Mouse (Mus musculus) forebrain, postnatal 0 days (tissue): ENCODE measurements around the gene Dlg1. TPM values are rescaled to one million over a fixed set of nuclear protein-coding genes. Genes with fewer than 3 reads are reported as not detected.

Experiments used
- ATAC-seq: fragments of 200-750 bp; cut with Nextera tagmentation; 2 replicates; pipeline ENCODE4 v1.8.0; 2017; ENCODE audit warnings: mild to moderate bottlenecking, moderate library complexity
- DNase-seq: peaks from one replicate; pipeline ENCODE4 v3.0.0-alpha.2; 2015
- H3K27ac ChIP-seq: fragments of 300-500 bp; sonication (generic); 2 replicates; pipeline ENCODE4 v1.5.1; 2014; ENCODE audit warnings: low read depth, mild to moderate bottlenecking, antibody characterized with exemption, low read length, moderate library complexity, mixed read lengths
- H3K27me3 ChIP-seq: fragments of 300-500 bp; sonication (generic); 2 replicates; pipeline ENCODE4 v1.6.1; 2014; ENCODE audit warnings: mild to moderate bottlenecking, low read length, mixed read lengths; ENCODE audit not compliant: insufficient read depth
- H3K36me3 ChIP-seq: fragments of 300-500 bp; sonication (generic); 2 replicates; pipeline ENCODE4 v1.6.1; 2014; ENCODE audit warnings: mild to moderate bottlenecking, moderate library complexity; ENCODE audit not compliant: insufficient read depth
- H3K4me1 ChIP-seq: fragments of 300-500 bp; sonication (generic); 2 replicates; pipeline ENCODE4 v1.6.1; 2014; ENCODE audit warnings: antibody characterized with exemption; ENCODE audit not compliant: insufficient read depth
- H3K4me2 ChIP-seq: fragments of 300-500 bp; sonication (generic); 2 replicates; pipeline ENCODE4 v1.6.1; 2014; ENCODE audit warnings: low read depth, mild to moderate bottlenecking, moderate library complexity
- H3K4me3 ChIP-seq: fragments of 300-500 bp; sonication (generic); 2 replicates; pipeline ENCODE4 v1.5.1; 2014; ENCODE audit warnings: low read depth, low read length, mixed read lengths
- H3K9ac ChIP-seq: fragments of 300-500 bp; sonication (generic); 2 replicates; pipeline ENCODE4 v1.6.1; 2014; ENCODE audit warnings: mild to moderate bottlenecking
- H3K9me3 ChIP-seq: fragments of 300-500 bp; sonication (generic); 2 replicates; pipeline ENCODE4 v1.6.1; 2016; ENCODE audit warnings: low read length
- CTCF ChIP-seq: sonication (generic); IDR thresholded peaks from 2 replicates; pipeline ENCODE4 v1.5.1; 2016; ENCODE audit warnings: antibody characterized with exemption, control low read depth, low read depth
- WGBS: fragments of 180-500 bp; shearing (Covaris S2); extraction: QIAGEN DNeasy Blood & Tissue Kit; methylation state at CpG from one replicate; pipeline ENCODE4 v1.1.7; 2014; 5-methylcytosine and 5-hydroxymethylcytosine counted together
- polyA plus RNA-seq: library from polyadenylated mRNA; unstranded; fragments of >200 nt; fragmentation: Nextera tagmentation; extraction: Ambion mirVana; gene quantifications from 2 replicates; pipeline ENCODE4 v1.2.1, GENCODE M21; 2015
- total RNA-seq: library from RNA; depleted of rRNA; stranded (reverse); fragments of >200 nt; gene quantifications from 2 replicates; pipeline ENCODE4 v1.2.3, GENCODE M21; 2014

Dlg1 gene
- total and polyA plus RNA-seq, 2 experiments from 2014 or later: 11.3 to 37.7 TPM

DNA sequence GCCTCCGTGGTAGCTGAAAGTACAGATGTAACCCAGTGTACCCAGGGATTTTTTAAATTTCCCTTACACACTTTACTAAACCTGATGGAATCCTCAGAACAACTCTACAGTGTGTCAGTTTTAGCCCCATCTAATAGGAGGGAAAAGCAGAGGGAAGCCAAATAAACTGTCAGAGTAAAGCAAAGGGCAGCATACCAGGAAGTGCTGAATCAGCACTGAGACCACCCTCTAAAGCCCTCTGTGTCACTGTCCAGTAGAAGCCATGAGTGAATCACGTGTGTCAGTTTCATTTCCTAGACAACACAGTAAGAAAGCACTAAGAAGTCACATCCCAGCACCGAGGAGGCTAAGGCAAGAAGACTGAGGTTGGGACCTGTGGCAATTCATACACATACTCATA is 174.1 kb downstream of the Dlg1 start:
- no peak overlapping the region for H3K27ac ChIP-seq
- no peak overlapping the region for H3K4me3 ChIP-seq
- ATAC-seq (no peak), DNase-seq (no peak)
- no peaks in the 10 kb centered on the region for H3K27me3 ChIP-seq
- no peaks in the 10 kb centered on the region for H3K9me3 ChIP-seq
- no peak overlapping the region for H3K9ac ChIP-seq
- no peak for TF ChIP-seq CTCF
- H3K4me2 ChIP-seq: no peak overlapping the region
- WGBS: 94% methylated on average over 3 of the region's 3 CpGs
- H3K36me3 ChIP-seq: peaks cover 8% of the 10 kb centered on the region; the same call in 1 of the 2 replicates
- no peaks in the 10 kb centered on the region for H3K4me1 ChIP-seq

DNA sequence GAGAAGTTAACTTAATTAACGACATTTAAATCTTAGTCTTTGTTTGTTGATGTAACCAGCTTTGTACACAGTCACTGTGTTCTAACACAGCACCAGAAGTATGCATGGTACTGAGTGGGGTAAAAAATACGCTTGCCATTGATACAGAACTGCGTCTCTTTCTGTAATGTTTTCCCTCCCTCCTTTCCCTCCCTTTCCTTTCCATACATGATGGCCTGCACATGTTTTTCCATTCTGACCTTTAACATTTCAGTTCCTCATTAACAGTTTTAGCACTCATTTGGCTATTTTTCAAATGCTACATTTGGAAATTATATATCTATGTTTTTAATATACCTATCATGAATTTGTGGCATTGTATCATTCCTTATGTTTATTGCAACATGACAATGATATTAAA is 181.0 kb downstream of the Dlg1 start:
- 82% methylated on average over 3 of the region's 3 CpGs for WGBS
- H3K36me3 ChIP-seq: 0 out of 2 replicates have a peak, but pooled peaks cover 4% of the 10 kb centered on the region
- H3K27ac ChIP-seq: no peak overlapping the region
- no peak overlapping the region for H3K4me2 ChIP-seq
- no peak overlapping the region for H3K9ac ChIP-seq
- no peaks in the 10 kb centered on the region for H3K4me1 ChIP-seq
- no peaks in the 10 kb centered on the region for H3K27me3 ChIP-seq
- ATAC-seq (no peak), DNase-seq (no peak)
- H3K9me3 ChIP-seq: no peaks in the 10 kb centered on the region
- no peak for TF ChIP-seq CTCF
- no peak overlapping the region for H3K4me3 ChIP-seq

DNA sequence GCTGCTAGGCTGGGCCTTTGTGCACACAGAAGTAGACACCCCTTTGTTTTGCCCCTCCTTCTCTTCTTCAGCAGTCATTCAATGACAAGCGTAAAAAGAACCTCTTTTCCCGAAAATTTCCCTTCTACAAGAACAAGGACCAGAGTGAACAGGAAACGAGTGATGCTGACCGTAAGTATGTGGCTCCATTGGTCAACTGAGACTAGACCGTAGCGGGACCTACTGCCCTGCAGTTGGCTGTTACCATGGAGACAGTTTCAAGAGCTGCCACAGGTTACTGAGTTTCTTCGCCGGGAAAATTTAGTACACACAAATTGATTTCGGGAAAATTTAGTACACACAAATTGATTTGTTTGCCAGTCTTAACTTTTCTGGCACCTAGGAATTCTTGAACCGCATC is 183.5 kb downstream of the Dlg1 start:
- no peak for TF ChIP-seq CTCF
- no peak for DNase-seq
- H3K9ac ChIP-seq: no peak overlapping the region
- H3K4me3 ChIP-seq: no peak overlapping the region
- H3K27ac ChIP-seq: no peak overlapping the region
- WGBS: 60% methylated on average over 10 of the region's 10 CpGs
- no peaks in the 10 kb centered on the region for H3K4me1 ChIP-seq
- H3K36me3 ChIP-seq: peaks cover 4% of the 10 kb centered on the region; the same call in 1 of the 2 replicates
- no peak overlapping the region for H3K4me2 ChIP-seq
- no peaks in the 10 kb centered on the region for H3K27me3 ChIP-seq
- ATAC-seq: peak; percentile 36; the same call in 1 of the 2 replicates
- no peaks in the 10 kb centered on the region for H3K9me3 ChIP-seq

DNA sequence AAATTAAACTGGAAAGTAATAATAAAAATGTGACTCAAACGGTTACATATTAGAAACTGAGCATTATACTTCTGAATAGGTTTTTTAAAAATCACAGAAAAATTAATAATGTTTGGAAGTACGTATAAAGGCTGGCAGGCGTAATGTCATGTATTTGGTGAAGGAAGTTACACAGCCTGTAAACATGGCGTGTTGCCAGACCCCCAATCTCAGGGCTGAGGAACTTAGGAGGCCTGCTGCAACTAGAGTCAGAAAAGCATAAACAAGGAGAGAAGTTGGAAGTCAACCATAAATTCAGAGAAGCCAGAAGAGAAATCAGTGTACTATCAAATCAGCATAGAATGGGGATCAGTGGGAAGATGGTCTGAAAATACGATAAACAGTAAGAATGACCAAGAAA is 200.7 kb downstream of the Dlg1 start:
- WGBS: 88% methylated on average over 5 of the region's 5 CpGs
- no peak for ATAC-seq

DNA sequence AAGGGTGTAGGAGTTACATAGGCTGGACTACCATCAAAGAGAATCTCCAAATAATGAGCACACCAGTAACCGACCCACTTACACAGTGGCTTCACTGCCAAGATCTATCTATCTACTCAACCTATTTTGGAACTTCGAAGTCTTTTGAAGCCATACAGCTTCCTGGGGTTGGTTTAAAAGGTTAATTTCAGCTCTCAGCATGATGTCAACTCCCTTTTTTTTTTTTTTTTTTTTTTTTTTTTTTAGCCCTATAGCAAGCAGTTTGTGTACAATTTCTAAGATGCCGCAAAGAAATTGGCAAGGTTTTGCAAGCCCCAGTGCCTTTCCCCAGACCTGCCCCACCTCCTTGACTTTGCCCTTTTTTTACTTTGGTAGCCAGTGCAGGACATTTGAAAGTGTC is 202.0 kb downstream of the Dlg1 start:
- DNase-seq (no peak), ATAC-seq (no peak)
- WGBS: 46% methylated on average over 3 of the region's 3 CpGs
- H3K27ac ChIP-seq: no peak overlapping the region
- no peak overlapping the region for H3K4me2 ChIP-seq
- no peak for TF ChIP-seq CTCF
- no peaks in the 10 kb centered on the region for H3K4me1 ChIP-seq
- H3K27me3 ChIP-seq: no peaks in the 10 kb centered on the region
- no peaks in the 10 kb centered on the region for H3K9me3 ChIP-seq
- H3K4me3 ChIP-seq: no peak overlapping the region
- H3K36me3 ChIP-seq: peaks cover 29% of the 10 kb centered on the region
- no peak overlapping the region for H3K9ac ChIP-seq

More for the DNA sequence above, 200.7 kb downstream of the Dlg1 start:
- no peak overlapping the region for H3K27ac ChIP-seq
- H3K27me3 ChIP-seq: no peaks in the 10 kb centered on the region
- no peak overlapping the region for H3K9ac ChIP-seq
- no peaks in the 10 kb centered on the region for H3K9me3 ChIP-seq
- no peak overlapping the region for H3K4me2 ChIP-seq
- no peak overlapping the region for H3K4me3 ChIP-seq
- no peak for DNase-seq
- TF ChIP-seq CTCF: no peak
- peaks cover 35% of the 10 kb centered on the region for H3K36me3 ChIP-seq
- no peaks in the 10 kb centered on the region for H3K4me1 ChIP-seq

DNA sequence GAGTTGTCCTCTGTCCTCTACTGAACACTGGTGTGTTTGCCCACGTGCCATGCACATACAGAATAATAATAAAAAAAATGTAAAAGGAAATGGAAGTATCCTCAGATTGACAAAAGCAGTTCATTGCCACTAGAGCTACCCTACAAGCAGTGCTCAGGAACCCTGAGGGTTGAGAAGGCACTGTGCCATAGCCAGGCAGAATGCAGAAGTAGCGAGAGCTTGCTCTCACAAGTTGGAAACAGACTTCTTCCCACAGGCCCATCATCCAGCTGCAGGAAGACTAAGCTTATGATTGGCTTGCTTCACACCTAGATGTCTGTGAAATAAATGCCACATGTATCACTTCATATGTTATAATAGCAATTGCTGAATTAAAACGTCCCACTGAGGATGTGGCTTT is 203.7 kb downstream of the Dlg1 start:
- WGBS: 87% methylated on average over 3 of the region's 3 CpGs
- Histone ChIP-seq H3K36me3 (peaks cover 19% of the 10 kb centered on the region), H3K9ac (no peak overlapping the region), H3K27me3 (no peaks in the 10 kb centered on the region), H3K9me3 (no peaks in the 10 kb centered on the region), H3K27ac (no peak overlapping the region), H3K4me3 (no peak overlapping the region), H3K4me1 (no peaks in the 10 kb centered on the region), H3K4me2 (no peak overlapping the region)
- no peak for DNase-seq
- no peak for TF ChIP-seq CTCF
- no peak for ATAC-seq

DNA sequence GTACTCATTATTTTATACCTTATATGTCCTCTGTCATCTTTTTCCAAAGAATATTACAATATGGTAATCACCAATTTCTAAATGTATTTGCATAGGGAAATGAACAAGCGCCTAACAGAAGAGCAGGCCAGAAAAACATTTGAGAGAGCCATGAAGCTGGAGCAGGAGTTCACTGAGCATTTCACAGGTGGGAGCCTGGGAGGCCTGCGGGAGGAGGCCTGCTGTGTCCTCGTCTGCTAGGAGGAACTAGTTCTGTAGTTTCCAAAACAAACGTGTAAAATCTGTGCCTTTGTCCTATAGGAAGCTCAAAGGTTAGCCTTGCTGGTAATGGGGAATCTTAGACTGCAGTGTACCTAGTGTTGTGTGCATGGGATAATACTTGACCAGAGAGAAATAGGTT is 204.5 kb downstream of the Dlg1 start:
- no peaks in the 10 kb centered on the region for H3K27me3 ChIP-seq
- peaks cover 20% of the 10 kb centered on the region for H3K36me3 ChIP-seq
- H3K4me3 ChIP-seq: no peak overlapping the region
- no peaks in the 10 kb centered on the region for H3K4me1 ChIP-seq
- DNase-seq: no peak
- H3K4me2 ChIP-seq: no peak overlapping the region
- TF ChIP-seq CTCF: no peak
- ATAC-seq: no peak
- H3K9me3 ChIP-seq: no peaks in the 10 kb centered on the region
- H3K27ac ChIP-seq: no peak overlapping the region
- 70% methylated on average over 4 of the region's 4 CpGs for WGBS
- H3K9ac ChIP-seq: no peak overlapping the region

DNA sequence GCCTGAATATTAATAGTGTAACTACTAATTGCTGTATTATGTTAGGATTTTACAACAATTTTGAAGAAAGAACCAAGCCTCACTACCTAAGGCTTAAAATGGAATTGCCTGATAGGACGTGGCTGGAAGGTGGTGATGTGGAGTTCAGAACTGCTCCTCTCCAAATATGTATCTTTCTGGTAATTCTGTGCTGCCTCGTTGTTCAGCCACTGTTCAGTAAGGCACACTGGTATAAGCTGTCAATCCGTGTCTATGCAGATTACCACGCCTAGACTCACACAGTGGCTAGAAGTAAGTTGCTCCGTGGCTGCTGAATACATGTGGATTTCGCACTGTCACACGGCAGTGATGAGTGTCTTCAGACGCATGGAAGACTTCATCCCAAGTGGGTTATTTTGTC is 210.5 kb downstream of the Dlg1 start:
- no peak for TF ChIP-seq CTCF
- no peaks in the 10 kb centered on the region; the same call in 1 of the 2 replicates for H3K4me1 ChIP-seq
- no peak overlapping the region for H3K4me2 ChIP-seq
- H3K27ac ChIP-seq: no peak overlapping the region
- H3K9me3 ChIP-seq: no peaks in the 10 kb centered on the region
- DNase-seq: no peak
- peaks cover 16% of the 10 kb centered on the region for H3K36me3 ChIP-seq
- ATAC-seq: no peak
- 91% methylated on average over 8 of the region's 8 CpGs for whole genome bisulfite sequencing
- H3K4me3 ChIP-seq: no peak overlapping the region
- H3K9ac ChIP-seq: no peak overlapping the region
- H3K27me3 ChIP-seq: no peaks in the 10 kb centered on the region
